Mouse (Mus musculus): ENCODE results near the gene Zfr2. TPM values are rescaled to one million over a fixed set of nuclear protein-coding genes. Genes with fewer than 3 reads are reported as not detected.

The Zfr2 gene
- polyA plus RNA-seq, 1 experiment, result 34.4 TPM

DNA sequence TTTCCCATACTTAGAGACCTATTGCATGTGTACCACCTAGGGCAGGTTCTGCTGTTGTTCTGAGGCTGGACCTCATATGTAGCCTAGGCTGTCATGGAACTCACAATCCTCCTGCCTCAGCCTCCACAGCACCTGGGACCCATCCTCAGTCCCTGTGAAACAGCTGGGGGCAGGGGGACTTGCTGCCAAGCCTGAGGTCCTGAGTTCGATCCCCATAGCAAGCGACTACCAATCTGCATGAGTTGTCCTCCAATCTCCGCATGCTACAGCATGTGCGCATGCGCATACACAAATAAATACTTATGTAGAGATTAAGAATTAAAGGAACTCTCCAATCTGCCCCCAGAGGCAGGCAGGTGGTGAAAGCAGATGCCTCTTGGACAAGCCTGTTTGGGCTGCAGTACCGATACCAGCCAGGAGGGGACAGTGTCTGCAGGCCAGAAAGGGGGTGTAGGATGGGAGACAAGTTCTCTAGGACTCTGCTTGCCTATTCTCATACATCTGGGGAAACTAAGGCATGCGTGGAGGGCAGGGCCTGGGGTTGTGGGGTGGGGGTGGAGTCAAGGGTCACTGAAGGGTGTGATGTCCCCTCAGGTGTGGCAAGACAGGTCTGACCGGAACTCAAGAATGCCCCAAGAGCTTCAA lies 54.7 kb downstream of the Zfr2 start:
- DNase-seq (ENCODE audit: low spot score), result no peak

DNA sequence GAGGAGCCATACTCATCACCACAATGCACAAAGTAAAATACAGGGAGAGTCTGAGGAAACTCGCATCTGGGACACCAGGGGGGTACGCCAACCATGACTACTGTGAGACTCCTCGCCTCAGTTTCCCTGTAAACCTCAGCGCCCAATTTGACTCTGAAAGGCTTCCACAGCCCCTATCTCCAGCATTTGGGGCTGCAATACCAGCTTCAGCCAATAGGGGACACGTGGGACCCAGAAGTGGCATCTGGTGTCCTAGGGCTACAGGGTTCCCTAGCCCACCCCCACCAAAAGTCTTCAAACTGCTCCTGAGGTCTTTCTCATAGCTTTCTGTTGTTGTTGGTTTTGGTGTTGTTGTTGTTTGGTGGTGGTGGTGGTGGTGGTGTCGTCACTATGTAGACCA lies 55.6 kb downstream of the Zfr2 start:
- DNase-seq (ENCODE audit: low spot score), result no peak

DNA sequence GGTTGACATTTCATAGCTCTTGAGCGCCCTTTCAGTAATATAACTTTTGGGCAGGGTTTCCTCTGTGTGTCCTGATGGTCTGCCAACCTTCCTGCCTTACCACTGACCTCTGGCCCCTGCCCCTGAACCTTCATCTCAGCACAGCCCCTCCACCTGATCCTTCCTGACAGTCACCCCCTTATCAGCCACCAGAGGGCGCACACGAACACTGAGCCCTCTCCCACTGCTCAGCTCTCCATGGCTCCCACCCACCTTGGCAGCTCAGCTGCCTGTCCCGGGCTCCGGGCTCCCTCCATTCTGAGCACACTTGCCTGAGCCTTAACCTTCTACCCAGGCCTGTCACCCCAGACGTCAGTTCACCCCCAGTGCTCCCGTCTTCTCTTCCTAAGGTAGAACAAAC lies 56.3 kb downstream of the Zfr2 start:
- no peak for DNase-seq (ENCODE audit: low spot score)

DNA sequence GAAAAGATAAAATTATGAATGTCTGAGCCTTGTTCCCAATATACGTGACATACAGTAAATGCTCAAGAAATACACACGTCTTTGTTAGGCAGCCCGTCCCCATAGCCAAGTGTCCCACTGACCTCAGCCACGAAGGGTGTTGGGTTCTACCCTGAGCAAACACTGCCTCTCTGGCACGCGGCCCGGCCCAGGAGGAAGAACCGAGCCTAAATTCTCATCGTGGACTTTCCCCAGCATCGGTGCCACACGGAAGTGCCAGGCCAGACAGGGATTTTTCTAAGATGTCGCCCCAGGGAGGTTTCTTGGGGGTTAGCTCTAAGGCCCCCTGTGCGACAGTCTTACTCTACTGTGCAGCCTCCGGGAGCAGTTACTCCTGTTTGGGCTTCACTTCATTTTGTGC lies 56.9 kb downstream of the Zfr2 start:
- DNase-seq (ENCODE audit: low spot score), result no peak

DNA sequence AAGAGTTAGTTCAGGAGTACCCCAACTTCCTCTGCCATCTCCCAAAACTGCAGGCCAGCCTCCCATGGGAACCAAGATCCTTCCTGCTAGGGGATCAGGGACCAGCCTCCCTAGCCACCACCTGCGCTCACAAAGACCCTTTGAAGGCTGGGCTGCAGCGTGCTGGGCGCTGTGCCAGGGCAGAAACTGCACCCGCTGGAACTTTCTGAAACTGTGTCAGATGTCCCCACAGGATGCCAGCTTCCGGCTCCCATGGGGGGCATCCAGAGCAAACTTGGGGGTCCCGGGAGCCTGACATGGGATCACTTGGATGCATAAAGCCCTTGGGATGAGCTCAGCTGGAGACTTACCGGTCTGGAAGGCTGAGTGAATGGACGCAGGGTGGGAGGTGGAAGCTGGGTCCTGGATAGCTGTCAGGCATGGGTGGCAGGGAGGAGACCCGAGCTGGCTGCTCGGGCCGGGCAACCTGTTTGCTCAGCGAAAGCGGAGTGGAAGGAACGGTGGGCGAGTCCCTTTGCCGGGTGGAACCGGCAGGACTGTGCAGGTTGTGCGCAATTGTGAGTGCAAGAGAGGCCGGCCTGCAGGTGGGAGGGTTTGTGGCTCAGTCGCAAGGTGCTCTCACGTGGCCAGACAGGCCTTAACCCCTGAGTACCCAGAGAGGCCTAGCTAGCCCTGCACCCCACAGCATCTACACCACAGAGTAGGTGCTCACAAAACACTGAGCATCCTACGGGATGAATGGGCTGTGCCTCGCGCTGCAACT lies 57.9 kb downstream of the Zfr2 start:
- DNase-seq (ENCODE audit: low spot score), result peak; percentile 66

DNA sequence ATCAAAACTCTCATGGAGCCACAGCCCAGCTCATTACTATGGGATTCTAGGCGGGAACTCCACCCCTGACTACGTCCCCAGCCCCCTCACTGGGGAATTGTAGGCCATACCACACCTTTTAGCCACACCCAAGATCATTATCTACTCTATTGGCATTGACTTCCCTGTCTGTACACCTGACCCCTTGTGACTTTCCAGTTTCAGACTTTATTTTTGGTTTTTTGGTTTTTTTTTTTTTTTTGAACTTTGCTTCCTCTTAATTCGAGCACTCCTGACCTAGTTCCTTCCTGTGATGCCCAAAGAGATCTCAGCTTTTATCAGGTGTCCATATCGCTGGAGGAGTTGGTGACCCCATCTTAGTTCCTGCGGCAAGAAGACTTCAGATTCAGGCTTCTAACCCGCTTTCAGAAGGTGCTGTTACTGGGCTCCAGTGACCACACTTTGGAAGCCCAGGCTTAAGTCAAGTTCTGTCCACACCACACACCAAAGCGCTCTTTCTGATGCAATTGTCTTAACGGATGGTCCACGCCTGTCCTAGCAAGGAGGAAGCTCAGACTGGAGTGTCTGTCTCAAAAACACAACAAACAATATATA lies 58.7 kb downstream of the Zfr2 start, which contains the start of gene Tjp3:
Tjp3 (minus strand) TSS at position 71 of the 594 bp plus-strand sequence.
- no peak for DNase-seq (ENCODE audit: low spot score)

DNA sequence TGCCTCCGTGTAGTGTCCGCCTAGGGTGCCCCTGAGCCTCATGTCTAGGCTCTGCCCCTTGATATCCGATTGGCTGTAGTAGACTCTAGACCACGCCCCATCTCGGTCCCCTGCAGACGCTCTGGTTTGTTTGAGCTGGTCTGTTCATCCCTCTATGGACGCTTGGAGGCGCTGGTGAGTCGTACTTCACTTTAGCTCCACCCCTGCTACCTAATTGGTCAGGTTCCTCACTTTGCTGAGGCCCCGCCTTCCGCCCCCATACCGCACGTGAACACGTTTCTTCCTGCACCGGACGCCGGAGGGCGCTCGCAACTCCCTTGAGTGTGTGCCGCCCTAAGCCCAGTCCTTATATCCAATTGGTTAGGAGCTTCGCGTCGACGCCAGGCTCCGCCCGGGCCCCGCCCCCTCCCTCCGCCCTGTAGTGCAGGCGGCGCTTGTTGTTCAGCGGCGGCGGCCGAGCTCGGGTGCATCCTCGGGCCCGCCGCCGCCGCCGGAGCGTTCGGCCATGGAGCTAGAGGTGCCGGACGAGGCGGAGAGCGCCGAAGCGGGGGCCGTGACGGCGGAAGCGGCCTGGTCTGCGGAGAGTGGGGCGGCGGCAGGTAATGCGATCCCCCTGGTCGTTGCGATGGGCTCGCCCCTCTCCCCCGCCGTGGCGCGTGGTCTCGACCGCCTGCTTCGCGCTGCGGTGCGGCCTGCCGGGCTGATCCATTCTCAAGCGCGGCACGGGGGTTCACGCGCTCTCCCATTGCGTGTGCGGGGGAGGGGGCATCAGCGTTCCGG lies 59.8 kb downstream of the Zfr2 start, which contains the start of gene Pip5k1c:
Pip5k1c (plus strand) TSS at position 410 of the 780 bp plus-strand sequence.
- peak; percentile 94 for DNase-seq (ENCODE audit: low spot score)

DNA sequence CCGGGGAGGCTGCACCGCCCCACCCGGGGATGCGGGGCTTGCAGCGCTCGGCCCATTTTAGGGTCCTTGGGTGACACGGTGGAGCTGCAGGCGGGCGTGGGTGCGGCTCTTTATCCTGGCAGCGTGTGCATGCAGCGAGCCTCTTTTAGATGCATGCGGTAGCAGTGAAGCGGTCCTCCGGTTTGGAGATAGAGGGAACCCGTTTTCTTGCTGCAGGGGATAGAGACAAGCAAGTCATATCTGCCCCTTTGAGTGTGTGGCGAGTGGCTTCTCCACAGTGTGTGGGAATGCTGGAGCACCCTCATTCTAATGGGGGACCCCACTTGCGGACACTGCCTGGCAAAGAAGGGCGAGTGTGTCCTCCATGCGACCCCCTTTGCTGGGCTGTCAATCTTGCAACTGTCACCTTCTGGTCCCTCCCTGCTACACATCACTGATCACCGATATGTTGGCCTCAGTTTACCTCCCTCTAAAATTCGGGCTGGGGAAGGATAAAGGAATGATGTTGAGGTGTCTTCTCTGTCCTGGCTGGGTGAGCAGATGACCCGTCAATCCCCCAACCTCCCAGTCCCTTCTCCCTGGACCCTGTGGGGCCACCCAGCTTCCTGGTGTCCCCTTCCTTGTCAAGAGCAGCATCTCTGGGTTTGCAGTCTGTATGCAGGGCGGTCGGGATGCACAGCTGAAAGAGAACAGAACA lies 60.5 kb downstream of the Zfr2 start:
- no peak for DNase-seq (ENCODE audit: low spot score)

DNA sequence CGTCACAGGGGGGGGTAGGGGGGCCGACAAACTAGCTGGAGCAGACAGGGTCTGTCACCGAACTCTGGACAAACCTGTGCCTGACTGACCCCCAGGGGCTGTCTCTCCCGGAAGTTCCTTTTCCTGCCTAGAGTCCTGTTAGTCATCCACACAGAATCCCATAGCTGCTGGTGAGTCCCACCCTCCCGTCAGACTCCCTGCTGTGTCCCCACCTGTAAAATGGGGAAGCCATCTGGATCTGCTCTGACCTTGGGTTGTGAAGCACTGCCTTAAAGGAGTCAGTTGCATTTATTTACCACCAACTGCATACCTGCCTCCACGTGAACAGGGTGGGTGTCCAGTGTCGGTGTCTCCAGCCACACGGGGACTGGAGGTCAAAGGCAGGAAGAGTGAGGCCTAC lies 61.5 kb downstream of the Zfr2 start:
- no peak for DNase-seq (ENCODE audit: low spot score)

DNA sequence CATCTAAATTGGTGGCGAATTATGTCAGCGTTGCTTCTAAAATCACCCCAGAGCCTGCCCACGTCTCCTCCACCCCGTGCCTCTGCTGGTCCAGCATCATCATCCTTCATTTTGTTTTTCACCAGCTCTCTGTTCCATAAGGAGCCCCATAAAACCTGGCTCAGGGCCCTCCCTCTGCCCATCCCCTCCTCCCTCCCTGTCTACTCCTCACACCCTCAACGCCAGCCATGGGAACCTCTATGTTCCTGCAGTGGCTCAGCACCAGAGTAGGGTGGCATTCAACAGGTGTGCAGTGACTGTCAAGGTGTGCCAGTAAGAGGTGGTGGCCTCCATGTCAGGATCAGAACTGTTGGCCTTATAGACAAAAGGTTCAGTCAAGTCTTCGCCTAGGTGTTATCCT lies 62.2 kb downstream of the Zfr2 start:
- DNase-seq (ENCODE audit: low spot score), result no peak

DNA sequence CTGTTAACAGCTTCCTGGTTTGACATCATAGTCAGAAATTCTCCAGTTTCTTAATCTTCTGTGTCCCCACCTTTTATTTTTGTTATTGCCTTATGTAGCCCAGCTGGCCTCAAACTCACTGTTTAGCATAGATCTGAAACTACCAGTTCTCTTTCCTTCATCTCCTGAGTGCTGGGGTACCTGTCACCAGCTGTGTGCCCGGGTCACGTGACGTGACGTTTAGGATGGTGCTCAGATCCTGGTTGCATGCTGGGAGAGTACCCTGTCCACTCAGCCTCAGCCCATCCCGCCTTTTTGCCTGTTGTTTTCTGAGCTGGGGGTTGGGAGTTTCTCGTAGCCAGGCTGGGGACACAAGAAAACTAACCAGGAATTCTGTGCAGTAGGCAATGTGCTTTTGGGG lies 64.3 kb downstream of the Zfr2 start:
- DNase-seq (ENCODE audit: low spot score), result no peak

DNA sequence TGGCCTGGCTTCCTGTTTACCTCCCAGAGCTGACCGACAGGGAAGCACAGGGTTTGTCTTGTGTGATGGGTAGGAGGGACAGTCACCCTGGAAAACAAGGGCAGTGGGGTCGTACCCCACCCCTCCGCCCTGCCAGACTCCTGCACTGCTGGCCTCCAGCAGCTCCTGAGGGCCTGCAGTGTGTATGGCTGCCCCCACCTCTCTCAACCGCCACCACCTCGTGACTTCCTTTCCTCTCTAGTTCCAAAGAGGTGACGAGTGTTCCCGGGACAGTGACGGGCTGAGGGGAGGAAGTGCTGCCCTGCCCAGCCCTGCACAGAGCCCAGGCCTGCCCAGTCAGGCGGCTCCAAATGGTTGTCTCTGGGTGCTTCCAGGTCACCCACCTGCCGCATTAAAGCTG lies 64.9 kb downstream of the Zfr2 start:
- no peak for DNase-seq (ENCODE audit: low spot score)

DNA sequence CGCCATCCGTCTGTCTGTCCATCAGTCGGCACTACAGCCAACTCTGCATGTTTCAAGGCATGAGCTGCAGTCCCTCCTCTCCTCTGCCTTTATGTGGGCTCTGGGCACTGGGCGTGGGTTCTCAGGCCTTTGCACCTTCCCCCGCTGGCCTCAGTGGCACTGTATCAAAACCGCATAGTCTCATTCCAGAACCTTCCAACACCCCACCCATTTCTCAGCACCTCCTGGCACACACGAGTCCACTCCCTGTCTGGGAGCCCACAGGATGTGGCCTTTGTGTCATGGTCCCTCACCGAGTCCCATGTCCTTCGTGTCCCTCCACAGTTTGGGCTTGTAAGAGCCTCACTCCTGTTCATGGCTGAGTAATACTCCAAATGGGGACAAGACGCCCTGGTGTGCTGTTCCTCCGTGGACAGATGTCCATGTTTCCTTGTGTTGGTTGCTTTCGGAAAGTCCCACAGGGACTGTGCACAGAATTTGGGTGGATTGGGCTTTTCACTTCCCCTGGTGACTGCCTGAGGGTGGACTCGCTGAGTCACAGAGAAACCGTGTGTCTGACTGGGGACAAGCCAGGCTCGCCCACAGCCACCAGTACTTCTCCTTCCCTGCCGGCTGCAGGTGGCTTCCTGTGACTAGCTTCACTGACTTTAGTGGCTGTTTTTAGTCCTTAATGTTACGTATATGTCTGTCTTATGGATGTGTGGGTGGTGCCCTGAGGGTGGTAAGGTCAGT lies 65.6 kb downstream of the Zfr2 start:
- no peak for DNase-seq (ENCODE audit: low spot score)

DNA sequence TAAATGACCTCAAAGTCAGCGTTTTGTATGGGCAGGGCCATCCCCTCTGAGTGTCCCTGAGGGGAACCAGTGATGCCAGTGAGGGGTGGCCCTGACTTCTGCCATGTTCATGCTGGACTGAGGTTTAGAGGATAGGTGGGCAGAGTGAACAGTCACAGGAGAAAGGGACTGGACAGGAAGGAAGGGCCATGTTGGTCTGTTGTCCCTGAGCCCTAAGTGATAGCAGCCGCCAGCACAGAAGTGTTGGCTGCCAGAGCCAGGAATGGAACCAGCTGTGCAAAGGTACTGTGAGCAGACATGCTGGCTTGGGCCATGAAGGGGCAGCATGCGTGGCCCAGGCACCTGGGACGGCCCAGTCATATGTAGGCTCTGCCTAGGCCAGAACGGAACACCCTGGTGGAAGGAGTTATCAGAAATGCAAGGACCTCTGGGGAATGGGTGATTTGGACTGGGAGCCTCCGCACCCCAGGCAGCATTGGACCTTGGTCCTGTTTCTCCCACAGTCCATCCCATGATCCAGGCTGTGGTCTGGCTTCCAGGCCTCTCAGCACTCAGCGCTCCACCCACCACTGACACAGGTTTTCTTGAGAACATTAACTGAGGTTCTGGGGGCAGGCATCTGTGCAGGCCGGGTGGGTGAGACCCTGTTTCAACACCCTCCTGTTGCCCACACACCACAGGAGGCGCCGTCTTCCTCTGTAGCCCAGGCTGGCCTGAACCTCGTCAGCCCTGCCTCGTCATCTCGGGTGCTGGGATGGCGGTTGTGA lies 66.8 kb downstream of the Zfr2 start:
- DNase-seq (ENCODE audit: low spot score), result no peak

DNA sequence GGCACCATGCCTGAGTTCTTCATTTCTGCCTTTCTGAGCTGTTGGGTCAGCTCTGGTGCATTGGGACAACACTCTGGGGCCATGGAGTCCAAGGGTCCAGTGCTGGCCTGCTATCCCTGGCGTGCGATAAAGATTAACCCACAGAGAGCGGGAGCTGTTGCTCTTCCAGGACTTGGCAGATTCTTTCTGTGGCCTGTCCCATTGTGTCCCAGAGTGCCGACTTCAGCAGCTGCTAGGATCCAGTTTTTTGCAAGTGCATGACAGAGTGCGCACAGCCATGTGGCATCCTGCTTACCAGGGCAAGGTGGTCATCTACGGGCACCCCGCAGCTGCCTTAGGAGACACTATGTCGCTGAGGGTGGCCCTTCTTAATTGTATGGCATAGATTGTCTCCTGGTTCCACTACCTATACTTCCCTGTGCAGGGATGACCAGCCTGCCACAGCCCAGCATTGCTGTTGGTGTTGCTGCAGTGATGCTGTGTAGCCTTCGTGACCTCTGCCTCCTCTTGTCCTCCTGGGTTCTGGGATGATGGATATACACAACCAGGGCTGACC lies 67.5 kb downstream of the Zfr2 start:
- no peak for DNase-seq (ENCODE audit: low spot score)

DNA sequence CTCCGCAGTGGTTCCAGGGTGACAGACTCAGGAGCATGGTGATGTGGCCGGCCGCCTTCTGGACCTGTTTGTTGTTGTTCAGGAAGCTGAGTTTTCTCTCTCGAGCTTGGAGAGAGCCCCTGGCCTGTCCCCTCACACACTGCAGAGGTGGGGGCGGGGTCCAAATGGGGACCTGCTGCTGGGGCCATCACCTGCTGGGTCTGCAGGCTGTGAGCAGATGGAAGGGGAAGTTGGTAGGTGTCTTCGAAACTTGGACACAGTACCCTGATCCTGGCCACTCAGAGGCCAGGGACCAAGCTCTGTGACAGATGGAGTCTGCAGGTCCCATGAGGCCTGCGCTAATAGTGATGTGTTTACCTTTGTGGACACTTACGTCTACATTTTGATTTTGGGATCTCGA lies 68.4 kb downstream of the Zfr2 start:
- DNase-seq (ENCODE audit: low spot score), result no peak
